Mouse (Mus musculus) embryonic fibroblast, embryonic 13.5 days (primary cell): ENCODE data around the gene Arf3.

Source experiments
- CTCF ChIP-seq: IDR thresholded peaks from 2 replicates; pipeline ENCODE4 v1.5.1; 2011; ENCODE audit warnings: mild to moderate bottlenecking, control low read depth, low read length, moderate library complexity, borderline replicate concordance; ENCODE audit not compliant: insufficient read depth
- POLR2A ChIP-seq: IDR thresholded peaks from 2 replicates; pipeline ENCODE4 v1.6.1; 2011; ENCODE audit warnings: low read depth, mild to moderate bottlenecking, control low read depth, low read length, moderate library complexity

DNA sequence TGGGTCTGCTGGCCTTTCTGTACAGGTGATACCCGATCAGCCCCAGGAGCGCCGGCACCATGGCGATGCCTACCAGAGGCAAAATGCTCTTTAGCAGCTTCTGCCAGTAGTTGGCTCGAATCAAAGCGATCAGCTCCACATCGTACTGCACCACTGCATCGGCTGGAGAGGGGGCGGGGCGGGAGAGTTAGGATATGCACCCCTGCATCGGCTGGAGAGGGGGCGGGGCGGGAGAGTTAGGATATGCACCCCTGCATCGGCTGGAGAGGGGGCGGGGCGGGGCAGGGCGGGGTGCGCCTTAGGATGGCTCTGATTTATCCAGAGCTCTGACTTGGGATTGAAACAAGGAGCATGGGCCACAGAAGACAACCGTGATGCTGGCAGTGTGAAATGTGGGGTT is 38.6 kb downstream of the Arf3 start:
- TF ChIP-seq POLR2A (no peak), CTCF (no peak)
